Mouse (Mus musculus) testis, postnatal 14 days (tissue): ENCODE measurements around the gene Tiam2.

ENCODE experiments used
- DNase-seq: peaks from one replicate; pipeline ENCODE4 v3.0.0; 2021; ENCODE audit warnings: low spot score

Gene Tiam2

GRCm38 (mm10) chr17:3452571-3453311, 126.4 kb downstream of the Tiam2 start:
- no peak for DNase-seq

DNA sequence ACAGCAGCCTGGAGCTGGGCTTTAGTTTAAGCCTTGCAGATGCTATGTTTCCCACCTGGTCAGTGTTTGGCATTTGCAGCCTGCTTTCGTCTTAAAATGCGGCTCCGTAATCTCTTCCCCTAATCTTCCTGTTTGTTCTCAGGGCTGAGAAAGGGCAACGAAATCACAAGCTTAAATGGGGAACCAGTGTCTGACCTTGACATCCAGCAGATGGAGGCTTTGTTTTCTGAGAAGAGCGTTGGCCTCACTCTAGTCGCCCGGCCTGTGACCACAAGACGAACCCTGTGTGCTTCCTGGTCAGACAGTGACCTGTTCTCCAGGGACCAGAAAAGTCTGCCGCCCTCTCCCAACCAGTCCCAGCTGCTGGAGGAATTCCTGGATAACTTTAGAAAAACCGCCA, 127.6 kb downstream of the Tiam2 start:
- no peak for DNase-seq

GRCm38 (mm10) chr17:3454850-3455249, 128.5 kb downstream of the Tiam2 start:
- DNase-seq = no peak

- no peak for DNase-seq
Measured at GRCm38 (mm10) chr17:3457914-3458681, 131.7 kb downstream of the Tiam2 start.

DNA sequence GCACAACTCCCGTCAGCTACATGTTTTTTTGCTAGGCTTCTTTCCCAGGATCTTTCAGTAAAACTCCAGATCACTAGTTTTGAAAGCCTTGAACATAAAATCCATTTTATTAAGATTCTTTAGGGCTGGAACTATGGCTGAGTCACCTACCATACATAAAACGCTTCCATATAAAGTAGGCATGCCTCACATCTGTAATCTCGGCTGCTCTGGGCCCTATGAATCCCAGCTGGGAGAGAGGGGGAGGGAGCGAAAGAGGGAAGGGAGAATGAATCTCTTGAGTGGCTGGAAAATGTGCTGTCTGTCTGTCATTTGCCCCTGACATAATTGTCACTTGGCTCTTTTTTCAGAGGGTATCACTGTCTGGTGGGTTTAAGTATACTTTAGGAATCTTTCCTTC, 139.5 kb downstream of the Tiam2 start:
- DNase-seq = no peak

GRCm38 (mm10) chr17:3466681-3467080, 140.3 kb downstream of the Tiam2 start:
- DNase-seq = no peak

GRCm38 (mm10) chr17:3467636-3468324, 141.4 kb downstream of the Tiam2 start:
- DNase-seq = no peak

DNA sequence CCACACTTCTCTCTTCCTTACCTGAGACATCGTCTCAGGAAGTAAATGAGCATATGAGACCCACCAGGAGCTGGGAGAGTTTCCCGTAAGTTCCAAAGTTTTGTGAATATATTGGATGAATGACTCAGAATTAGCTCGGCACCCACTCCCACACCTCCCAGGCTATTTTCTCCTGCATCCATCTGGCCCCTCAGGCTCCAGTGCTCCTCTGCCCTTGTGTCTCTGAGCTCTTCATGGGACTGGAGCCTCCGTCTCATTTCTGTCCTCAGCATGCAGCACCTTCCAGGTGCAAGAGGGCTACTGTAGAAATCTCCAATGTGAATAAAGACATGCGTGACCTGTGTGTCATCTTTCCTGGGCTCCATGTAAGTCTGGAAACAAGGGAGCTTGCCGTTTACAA, 145.6 kb downstream of the Tiam2 start:
- no peak for DNase-seq

GRCm38 (mm10) chr17:3476546-3476945, 150.2 kb downstream of the Tiam2 start:
- DNase-seq = no peak

GRCm38 (mm10) chr17:3481576-3482575, 155.5 kb downstream of the Tiam2 start:
- no peak for DNase-seq

DNA sequence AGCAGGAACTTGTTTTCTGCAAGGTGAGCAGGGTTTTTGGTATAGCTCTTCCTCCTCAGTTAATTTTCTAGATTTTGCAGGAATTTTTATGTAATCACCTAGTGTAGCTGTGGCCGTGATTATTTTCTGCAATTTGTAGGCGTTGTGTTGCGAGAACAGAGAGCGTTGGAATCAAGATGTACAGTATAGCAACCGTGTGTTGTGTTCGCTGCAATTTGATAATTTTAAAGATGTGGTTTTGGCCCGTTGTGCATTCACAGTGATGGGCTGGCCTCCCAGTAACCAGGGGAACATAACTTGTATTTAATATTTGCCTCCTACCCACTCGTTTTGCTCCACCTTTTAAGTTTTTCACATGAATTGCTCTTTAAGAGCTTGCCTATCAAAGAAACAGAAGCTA, 156.7 kb downstream of the Tiam2 start:
- no peak for DNase-seq

DNA sequence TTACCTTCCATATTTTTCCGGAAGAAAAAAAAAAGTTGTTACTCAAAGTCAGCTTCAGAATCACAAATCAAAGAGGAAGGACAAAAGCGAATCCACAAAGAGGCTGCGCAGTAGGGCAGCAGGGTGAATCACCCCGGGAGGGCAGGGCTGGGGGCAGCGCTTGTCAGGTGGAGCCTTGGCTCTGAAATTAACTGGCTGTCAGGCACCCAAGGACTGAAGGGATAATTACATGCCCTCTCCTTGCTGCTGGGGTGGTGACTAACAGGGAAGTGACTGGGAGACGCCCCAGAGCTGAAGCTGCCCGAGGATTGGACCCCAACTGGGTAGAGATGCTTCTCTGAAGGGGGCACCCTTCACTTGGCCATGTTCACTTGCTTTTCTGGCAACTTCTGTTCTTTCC, 159.5 kb downstream of the Tiam2 start:
- no peak for DNase-seq

GRCm38 (mm10) chr17:3487211-3487610, 160.8 kb downstream of the Tiam2 start:
- no peak for DNase-seq

GRCm38 (mm10) chr17:3487721-3488601, 161.6 kb downstream of the Tiam2 start:
- DNase-seq = no peak

- no peak for DNase-seq
Measured at GRCm38 (mm10) chr17:3490216-3490895, 164.0 kb downstream of the Tiam2 start.

DNA sequence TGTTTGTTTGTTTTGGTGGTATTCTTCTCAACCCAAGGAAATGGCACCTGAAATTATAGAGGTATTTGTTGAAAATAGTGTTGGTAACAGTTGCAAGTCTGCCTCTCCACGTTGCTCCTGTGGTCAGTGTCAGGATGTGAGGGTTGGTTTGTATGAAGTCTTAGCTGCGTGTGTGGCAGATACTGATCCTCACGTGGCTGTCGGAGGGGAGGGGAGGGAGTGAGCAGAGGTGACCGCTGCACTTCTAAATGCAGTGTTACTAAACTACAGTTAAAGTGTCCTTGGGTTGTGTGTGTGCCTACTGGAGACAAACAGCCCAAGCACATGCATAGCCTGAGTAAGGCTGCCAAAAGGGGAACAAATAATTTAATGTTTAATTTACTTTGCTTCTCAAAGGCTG, 164.7 kb downstream of the Tiam2 start:
- no peak for DNase-seq

DNA sequence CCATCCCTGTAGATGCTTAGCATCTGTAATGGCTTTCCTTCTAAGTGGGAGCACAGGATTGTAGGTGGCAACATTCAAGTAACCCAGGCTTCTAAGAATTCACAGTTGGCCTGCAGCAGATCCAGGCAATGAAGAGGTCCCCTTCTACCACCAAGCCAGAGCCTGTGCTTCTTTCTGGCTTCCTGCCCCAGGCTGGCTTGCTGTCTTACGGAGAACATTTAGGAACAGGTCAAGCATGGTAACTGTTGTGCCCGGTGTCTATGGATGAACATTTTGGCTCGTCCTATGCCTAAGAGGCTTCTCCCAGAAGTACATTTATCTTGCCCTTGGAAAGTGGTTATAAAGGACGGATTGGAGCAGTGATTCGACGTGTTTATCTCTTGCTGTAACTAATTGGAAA, 165.3 kb downstream of the Tiam2 start:
- no peak for DNase-seq

DNA sequence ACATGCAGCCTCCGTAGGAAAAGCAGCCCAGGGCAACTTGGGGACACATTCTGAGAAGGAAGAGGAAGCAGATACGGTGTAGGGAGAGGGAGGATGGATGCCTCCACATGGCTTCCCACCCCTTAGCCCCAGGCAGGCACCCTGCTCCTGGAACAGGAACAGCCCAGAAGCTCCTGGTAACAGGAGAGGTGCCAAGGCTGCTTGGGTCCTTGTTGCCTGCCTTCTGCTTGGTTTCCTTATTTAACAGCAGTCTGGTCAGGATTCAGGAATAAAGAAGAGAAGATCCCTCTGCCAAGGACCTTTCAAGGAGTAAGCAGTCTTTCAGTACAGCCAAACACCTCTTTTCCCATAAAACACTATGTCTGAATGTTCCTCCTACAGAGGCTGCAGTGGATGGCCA, 169.2 kb downstream of the Tiam2 start:
- DNase-seq = no peak

DNA sequence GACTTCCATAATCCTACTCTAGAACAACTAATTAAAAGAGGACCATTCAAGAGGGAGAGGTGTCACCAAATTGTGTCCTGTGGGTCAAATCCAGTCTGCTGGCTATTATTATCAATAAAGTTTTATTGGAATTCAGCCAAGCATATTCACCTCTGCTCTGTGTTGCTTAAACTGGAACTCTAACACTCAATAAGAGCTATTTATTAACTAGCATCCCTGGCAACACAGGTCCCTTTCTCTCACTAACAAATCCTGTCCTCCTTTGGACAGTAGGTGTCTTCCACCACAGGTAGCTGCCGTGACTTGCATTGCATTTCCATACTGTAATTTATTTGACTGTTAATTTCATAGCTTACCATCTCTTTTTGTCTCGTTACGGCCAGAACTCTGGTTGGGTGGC, 169.7 kb downstream of the Tiam2 start:
- DNase-seq = no peak

- DNase-seq = no peak
Measured at GRCm38 (mm10) chr17:3498086-3498485, 171.7 kb downstream of the Tiam2 start.
